Mouse (Mus musculus) kidney, adult 8-10 months (tissue): ENCODE data around the gene Irf2bp1.

ENCODE experiments used
- DNase-seq, 2 experiments: peaks; one replicate each; pipeline ENCODE4 v3.0.0; 2022

Gene Irf2bp1

GRCm38 (mm10) chr7:19003902-19004630, at the start of gene Irf2bp1:
TSS of gene Irf2bp1 (plus strand) at chr7:19004044.
- DNase-seq, result peak; percentile 94 to 95

GRCm38 (mm10) chr7:18957569-18958383, 46.1 kb upstream of the Irf2bp1 start:
- peak; percentile 19 to 37 for DNase-seq

GRCm38 (mm10) chr7:18958384-18958766, 45.5 kb upstream of the Irf2bp1 start:
- no peak for DNase-seq

- DNase-seq, result peak; percentile 44 to 65
These were observed 44.4 kb upstream of the Irf2bp1 start for GRCm38 (mm10) chr7:18959446-18959845.

GRCm38 (mm10) chr7:18962171-18962792, 41.6 kb upstream of the Irf2bp1 start:
- DNase-seq, result no peak

GRCm38 (mm10) chr7:18962795-18963194, 41.0 kb upstream of the Irf2bp1 start:
- no peak for DNase-seq

- DNase-seq, result no peak
These were observed 40.5 kb upstream of the Irf2bp1 start for GRCm38 (mm10) chr7:18963294-18963843.

- no peak for DNase-seq
These were observed 38.5 kb upstream of the Irf2bp1 start for GRCm38 (mm10) chr7:18965312-18965711.

- DNase-seq, result no peak
These were observed 36.2 kb upstream of the Irf2bp1 start for GRCm38 (mm10) chr7:18967603-18968002.

- no peak for DNase-seq
These were observed 32.9 kb upstream of the Irf2bp1 start for GRCm38 (mm10) chr7:18970956-18971355.

- DNase-seq, result no peak
These were observed 25.5 kb upstream of the Irf2bp1 start for GRCm38 (mm10) chr7:18978381-18978780.

- DNase-seq, result no peak
These were observed 17.3 kb upstream of the Irf2bp1 start for GRCm38 (mm10) chr7:18986503-18986902.

GRCm38 (mm10) chr7:18987100-18987499, 16.7 kb upstream of the Irf2bp1 start, which contains the start of gene Nanos2:
TSS of gene Nanos2 (plus strand) at chr7:18987400.
- DNase-seq, result no peak

GRCm38 (mm10) chr7:18987747-18988146, 16.1 kb upstream of the Irf2bp1 start:
- DNase-seq, result no peak

- DNase-seq, result no peak
These were observed 15.1 kb upstream of the Irf2bp1 start for GRCm38 (mm10) chr7:18988780-18989179.

- DNase-seq, result no peak
These were observed 13.8 kb upstream of the Irf2bp1 start for GRCm38 (mm10) chr7:18989995-18990394.

- peak; percentile 100 for DNase-seq
These were observed 13.1 kb upstream of the Irf2bp1 start, which contains the start of gene Mypop for GRCm38 (mm10) chr7:18990601-18991295. TSS of gene Mypop (plus strand) at chr7:18991245.

- no peak for DNase-seq
These were observed 12.1 kb upstream of the Irf2bp1 start for GRCm38 (mm10) chr7:18991660-18992293.

GRCm38 (mm10) chr7:18992294-18992675, 11.6 kb upstream of the Irf2bp1 start:
- DNase-seq, result no peak

GRCm38 (mm10) chr7:18993036-18993435, 10.8 kb upstream of the Irf2bp1 start:
- no peak for DNase-seq

GRCm38 (mm10) chr7:18998835-18999234, 5.0 kb upstream of the Irf2bp1 start:
- no peak for DNase-seq

GRCm38 (mm10) chr7:19000421-19000820, 3.4 kb upstream of the Irf2bp1 start:
- DNase-seq, result no peak
